Mouse (Mus musculus): ENCODE measurements around the gene Cdkl2. TPM values are rescaled to one million over a fixed set of nuclear protein-coding genes. Genes with fewer than 3 reads are reported as not detected.

Gene Cdkl2
- polyA plus RNA-seq, 1 experiment from 2014 or later, result 4.3 TPM

DNA sequence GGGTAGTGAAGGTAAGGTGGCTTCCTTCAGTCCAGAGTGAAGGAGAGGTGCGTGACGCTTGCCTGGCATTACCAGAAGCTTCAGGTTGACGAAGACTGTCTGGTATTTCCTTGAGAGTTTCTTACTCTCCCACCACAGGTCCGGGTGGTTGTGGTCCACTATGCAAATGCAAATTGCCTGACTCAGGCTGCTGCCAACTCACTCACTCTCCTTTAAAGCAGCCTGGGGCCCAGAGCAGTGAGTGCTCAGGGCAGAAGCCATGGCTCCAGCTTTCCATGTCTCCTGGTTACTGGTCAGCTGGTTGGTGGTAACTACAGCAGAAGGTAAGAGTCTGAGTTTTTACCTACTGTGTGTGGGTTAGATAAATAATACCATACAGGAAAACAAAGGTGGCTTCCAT lies 56.4 kb downstream of the Cdkl2 start, which contains the start of gene Odaph:
TSS of gene Odaph (plus strand) at position 240 of the 400 bp plus-strand sequence.
- no peaks in the 10 kb centered on the region for H3K9me3 ChIP-seq (ENCODE audit: control insufficient read depth, low read length)
- WGBS, result 68% methylated on average over 4 of the region's 4 CpGs
- no peaks in the 10 kb centered on the region for H3K36me3 ChIP-seq (ENCODE audit: control insufficient read depth, insufficient read depth, low read length)
- H3K4me3 ChIP-seq (ENCODE audit: low read depth, low read length), result no peak within 1 kb of the TSS
- no peaks in the 10 kb centered on the region for H3K27me3 ChIP-seq (replicated peaks; ENCODE audit: control insufficient read depth, insufficient read depth, low read length)
- H3K4me2 ChIP-seq (ENCODE audit: low read depth, low read length), result no peak within 1 kb of the TSS
- no peak within 1 kb of the TSS for H3K27ac ChIP-seq (replicated peaks; ENCODE audit: low read depth, low read length)
- H3K9ac ChIP-seq (ENCODE audit: low read depth, low read length), result no peak within 1 kb of the TSS
- DNase-seq (ENCODE audit: low spot score) (no peak), ATAC-seq (ENCODE audit: low read depth) (no peak)
- no peaks in the 10 kb centered on the region for H3K4me1 ChIP-seq (ENCODE audit: control insufficient read depth, insufficient read depth, low read length)

DNA sequence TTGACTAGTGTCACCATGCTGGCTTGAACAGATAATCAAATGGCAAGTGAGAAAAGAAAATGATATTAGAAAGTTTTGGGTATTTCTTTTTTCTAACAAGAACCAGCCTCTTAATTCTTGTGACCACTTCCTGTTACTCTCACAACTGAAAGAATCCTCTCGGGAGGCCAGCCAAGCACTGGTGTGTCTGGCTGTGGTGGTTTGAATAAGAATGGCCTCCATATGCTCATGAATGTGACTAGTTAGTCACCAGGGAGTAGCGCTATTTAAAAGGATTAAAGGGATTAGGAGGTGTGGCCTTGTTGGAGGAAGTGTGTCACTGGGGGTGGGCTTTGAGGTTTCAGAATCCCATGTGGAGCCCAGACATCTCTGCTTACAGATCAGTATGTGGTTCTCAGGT lies 58.0 kb downstream of the Cdkl2 start:
- H3K27ac ChIP-seq (replicated peaks; ENCODE audit: low read depth, low read length), result no peak overlapping the region
- H3K4me3 ChIP-seq (ENCODE audit: low read depth, low read length), result no peak overlapping the region
- no peaks in the 10 kb centered on the region for H3K36me3 ChIP-seq (ENCODE audit: control insufficient read depth, insufficient read depth, low read length)
- no peak for ATAC-seq (ENCODE audit: low read depth)
- no peaks in the 10 kb centered on the region for H3K27me3 ChIP-seq (replicated peaks; ENCODE audit: control insufficient read depth, insufficient read depth, low read length)
- DNase-seq (ENCODE audit: low spot score), result no peak
- H3K9ac ChIP-seq (ENCODE audit: low read depth, low read length), result no peak overlapping the region
- no peaks in the 10 kb centered on the region for H3K9me3 ChIP-seq (ENCODE audit: control insufficient read depth, low read length)
- H3K4me2 ChIP-seq (ENCODE audit: low read depth, low read length), result no peak overlapping the region
- WGBS, result 53% methylated on average over 2 of the region's 2 CpGs
- no peaks in the 10 kb centered on the region for H3K4me1 ChIP-seq (ENCODE audit: control insufficient read depth, insufficient read depth, low read length)

- H3K36me3 ChIP-seq (ENCODE audit: control insufficient read depth, insufficient read depth, low read length), result no peaks in the 10 kb centered on the region
- H3K4me3 ChIP-seq (ENCODE audit: low read depth, low read length), result no peak overlapping the region
- no peak for DNase-seq (ENCODE audit: low spot score)
- no peak for ATAC-seq (ENCODE audit: low read depth)
- 62% methylated on average over 2 of the region's 2 CpGs for WGBS
- H3K27me3 ChIP-seq (replicated peaks; ENCODE audit: control insufficient read depth, insufficient read depth, low read length), result no peaks in the 10 kb centered on the region
- H3K9me3 ChIP-seq (ENCODE audit: control insufficient read depth, low read length), result no peaks in the 10 kb centered on the region
- no peak overlapping the region for H3K9ac ChIP-seq (ENCODE audit: low read depth, low read length)
- no peak overlapping the region for H3K27ac ChIP-seq (replicated peaks; ENCODE audit: low read depth, low read length)
- no peaks in the 10 kb centered on the region for H3K4me1 ChIP-seq (ENCODE audit: control insufficient read depth, insufficient read depth, low read length)
- no peak overlapping the region for H3K4me2 ChIP-seq (ENCODE audit: low read depth, low read length)
Observed at GRCm38 (mm10) chr5:91983490-91983889, 60.2 kb downstream of the Cdkl2 start.

GRCm38 (mm10) chr5:91981176-91981840 lies 62.4 kb downstream of the Cdkl2 start:
- no peaks in the 10 kb centered on the region for H3K36me3 ChIP-seq (ENCODE audit: control insufficient read depth, insufficient read depth, low read length)
- 89% methylated on average over 11 of the region's 11 CpGs for WGBS
- H3K27me3 ChIP-seq (replicated peaks; ENCODE audit: control insufficient read depth, insufficient read depth, low read length), result no peaks in the 10 kb centered on the region
- no peaks in the 10 kb centered on the region for H3K9me3 ChIP-seq (ENCODE audit: control insufficient read depth, low read length)
- H3K4me1 ChIP-seq (ENCODE audit: control insufficient read depth, insufficient read depth, low read length), result no peaks in the 10 kb centered on the region
- no peak overlapping the region for H3K4me3 ChIP-seq (ENCODE audit: low read depth, low read length)
- no peak overlapping the region for H3K4me2 ChIP-seq (ENCODE audit: low read depth, low read length)
- no peak for ATAC-seq (ENCODE audit: low read depth)
- DNase-seq (ENCODE audit: low spot score), result no peak
- H3K9ac ChIP-seq (ENCODE audit: low read depth, low read length), result no peak overlapping the region
- H3K27ac ChIP-seq (replicated peaks; ENCODE audit: low read depth, low read length), result no peak overlapping the region

- H3K9me3 ChIP-seq (ENCODE audit: control insufficient read depth, low read length), result no peaks in the 10 kb centered on the region
- no peak overlapping the region for H3K4me2 ChIP-seq (ENCODE audit: low read depth, low read length)
- 86% methylated on average over 2 of the region's 2 CpGs for WGBS
- H3K4me1 ChIP-seq (ENCODE audit: control insufficient read depth, insufficient read depth, low read length), result no peaks in the 10 kb centered on the region
- ATAC-seq (ENCODE audit: low read depth) (no peak), DNase-seq (ENCODE audit: low spot score) (no peak)
- no peak overlapping the region for H3K4me3 ChIP-seq (ENCODE audit: low read depth, low read length)
- H3K36me3 ChIP-seq (ENCODE audit: control insufficient read depth, insufficient read depth, low read length), result no peaks in the 10 kb centered on the region
- H3K9ac ChIP-seq (ENCODE audit: low read depth, low read length), result no peak overlapping the region
- no peaks in the 10 kb centered on the region for H3K27me3 ChIP-seq (replicated peaks; ENCODE audit: control insufficient read depth, insufficient read depth, low read length)
- no peak overlapping the region for H3K27ac ChIP-seq (replicated peaks; ENCODE audit: low read depth, low read length)
Observed at GRCm38 (mm10) chr5:91977397-91977770, 66.3 kb downstream of the Cdkl2 start.

DNA sequence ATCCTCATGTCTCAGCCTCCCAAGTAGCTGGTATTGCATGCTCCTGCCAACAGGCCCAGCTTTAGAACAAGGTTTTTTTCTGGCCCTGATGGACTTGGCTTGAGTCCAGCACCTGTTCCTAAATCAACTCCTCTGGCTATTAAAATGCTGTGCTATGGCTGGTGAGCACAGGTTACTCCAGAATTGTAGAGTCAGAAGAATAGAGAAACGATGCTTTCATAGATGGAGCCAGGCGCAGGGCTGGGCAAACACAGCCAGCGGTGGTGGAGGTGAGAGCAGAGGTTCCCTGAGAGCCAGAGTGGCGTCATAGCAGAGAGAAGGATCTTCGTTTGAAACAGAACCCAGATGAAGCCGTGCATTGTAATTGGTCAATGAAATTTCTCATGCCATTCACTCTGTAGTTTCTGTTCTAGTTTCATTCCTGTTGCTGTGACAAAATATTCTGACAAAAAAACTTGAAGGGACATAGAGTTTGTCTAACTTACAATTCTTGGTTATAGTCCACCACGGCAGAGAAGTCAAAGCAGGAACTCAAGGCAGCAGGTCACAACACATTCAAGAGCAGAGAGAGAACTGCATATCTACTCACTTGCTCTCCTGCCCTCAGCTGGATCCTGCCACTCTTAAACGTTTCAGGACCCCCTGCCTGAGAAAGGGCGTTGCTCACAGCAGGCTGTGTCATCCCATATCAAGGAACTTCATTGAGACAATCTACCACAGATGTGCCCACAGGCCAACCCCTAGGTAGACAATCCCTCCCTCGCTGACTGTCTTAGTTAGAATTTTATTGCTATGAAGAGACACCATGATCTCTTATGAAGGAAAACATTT lies 66.9 kb downstream of the Cdkl2 start:
- DNase-seq (ENCODE audit: low spot score) (no peak), ATAC-seq (ENCODE audit: low read depth) (no peak)
- WGBS, result 67% methylated on average over 10 of the region's 10 CpGs
- Histone ChIP-seq H3K4me1 (ENCODE audit: control insufficient read depth, insufficient read depth, low read length) (no peaks in the 10 kb centered on the region), H3K27me3 (replicated peaks; ENCODE audit: control insufficient read depth, insufficient read depth, low read length) (no peaks in the 10 kb centered on the region), H3K9ac (ENCODE audit: low read depth, low read length) (no peak overlapping the region), H3K4me3 (ENCODE audit: low read depth, low read length) (no peak overlapping the region), H3K36me3 (ENCODE audit: control insufficient read depth, insufficient read depth, low read length) (no peaks in the 10 kb centered on the region), H3K9me3 (ENCODE audit: control insufficient read depth, low read length) (no peaks in the 10 kb centered on the region), H3K27ac (replicated peaks; ENCODE audit: low read depth, low read length) (no peak overlapping the region), H3K4me2 (ENCODE audit: low read depth, low read length) (no peak overlapping the region)

DNA sequence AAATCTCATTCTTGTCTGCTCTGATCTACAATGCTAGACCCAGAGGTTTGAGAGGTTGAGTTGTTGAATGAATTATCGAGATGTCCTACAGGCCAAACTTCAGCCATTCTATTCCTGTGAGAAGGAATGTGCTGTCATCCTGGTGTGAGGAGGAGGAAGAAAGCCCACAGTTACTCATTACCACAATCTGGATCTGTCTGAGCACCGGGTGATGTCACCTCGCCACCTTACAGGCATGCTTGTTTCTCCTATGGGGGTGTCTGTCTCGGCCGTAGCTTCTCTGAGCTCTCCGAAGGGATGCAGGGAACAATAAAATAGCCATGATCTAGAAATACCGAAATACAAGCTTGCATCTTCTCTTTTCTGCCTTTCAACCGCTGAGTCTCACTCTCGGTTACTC lies 67.9 kb downstream of the Cdkl2 start:
- H3K9me3 ChIP-seq (ENCODE audit: control insufficient read depth, low read length), result no peaks in the 10 kb centered on the region
- ATAC-seq (ENCODE audit: low read depth) (no peak), DNase-seq (ENCODE audit: low spot score) (no peak)
- H3K4me3 ChIP-seq (ENCODE audit: low read depth, low read length), result no peak overlapping the region
- no peak overlapping the region for H3K4me2 ChIP-seq (ENCODE audit: low read depth, low read length)
- no peak overlapping the region for H3K9ac ChIP-seq (ENCODE audit: low read depth, low read length)
- WGBS, result 92% methylated on average over 9 of the region's 9 CpGs
- no peaks in the 10 kb centered on the region for H3K27me3 ChIP-seq (replicated peaks; ENCODE audit: control insufficient read depth, insufficient read depth, low read length)
- H3K36me3 ChIP-seq (ENCODE audit: control insufficient read depth, insufficient read depth, low read length), result no peaks in the 10 kb centered on the region
- no peak overlapping the region for H3K27ac ChIP-seq (replicated peaks; ENCODE audit: low read depth, low read length)
- H3K4me1 ChIP-seq (ENCODE audit: control insufficient read depth, insufficient read depth, low read length), result no peaks in the 10 kb centered on the region

DNA sequence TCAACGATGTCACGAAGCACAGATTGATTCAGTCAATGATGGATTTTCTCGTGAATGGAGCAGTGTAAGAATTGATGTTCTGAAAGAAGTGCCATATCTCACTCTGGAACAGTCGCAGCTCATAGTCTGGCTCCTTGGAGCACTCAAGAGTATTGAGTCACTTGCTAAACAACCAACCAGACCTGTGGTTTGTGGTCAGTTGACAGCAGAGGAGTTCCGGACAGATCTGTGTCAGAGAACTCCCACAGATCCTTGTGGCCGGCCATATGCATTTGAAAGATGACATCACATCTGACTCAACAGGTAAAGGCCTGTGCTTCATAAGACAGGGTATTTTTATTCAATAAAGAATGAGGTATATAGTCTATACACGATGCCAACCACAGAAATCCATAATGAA lies 69.7 kb downstream of the Cdkl2 start:
- WGBS, result 88% methylated on average over 7 of the region's 7 CpGs
- Histone ChIP-seq H3K27me3 (replicated peaks; ENCODE audit: control insufficient read depth, insufficient read depth, low read length) (no peaks in the 10 kb centered on the region), H3K27ac (replicated peaks; ENCODE audit: low read depth, low read length) (no peak overlapping the region), H3K36me3 (ENCODE audit: control insufficient read depth, insufficient read depth, low read length) (no peaks in the 10 kb centered on the region), H3K9me3 (ENCODE audit: control insufficient read depth, low read length) (no peaks in the 10 kb centered on the region), H3K4me2 (ENCODE audit: low read depth, low read length) (no peak overlapping the region), H3K4me3 (ENCODE audit: low read depth, low read length) (no peak overlapping the region), H3K4me1 (ENCODE audit: control insufficient read depth, insufficient read depth, low read length) (no peaks in the 10 kb centered on the region), H3K9ac (ENCODE audit: low read depth, low read length) (no peak overlapping the region)
- ATAC-seq (ENCODE audit: low read depth) (no peak), DNase-seq (ENCODE audit: low spot score) (no peak)

DNA sequence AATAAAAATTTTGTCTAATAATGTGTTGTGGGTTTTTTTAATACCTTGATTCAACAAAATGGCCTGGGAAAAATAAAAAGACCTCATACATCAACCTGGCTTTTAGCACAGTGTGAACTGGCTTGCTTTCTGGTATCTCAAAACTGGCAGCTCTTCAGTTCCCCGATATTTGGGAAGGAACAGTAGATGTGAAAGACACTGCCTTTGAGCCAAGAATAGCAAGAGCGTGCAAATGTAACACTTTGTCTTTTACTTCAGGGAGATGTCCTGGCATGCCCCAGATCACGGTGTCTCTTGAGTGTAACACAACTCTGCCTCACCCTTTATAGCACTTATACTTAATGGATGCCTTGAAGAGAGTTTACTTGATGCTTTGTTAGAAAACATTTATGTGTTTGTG lies 71.6 kb downstream of the Cdkl2 start:
- H3K36me3 ChIP-seq (ENCODE audit: control insufficient read depth, insufficient read depth, low read length), result no peaks in the 10 kb centered on the region
- H3K4me1 ChIP-seq (ENCODE audit: control insufficient read depth, insufficient read depth, low read length), result no peaks in the 10 kb centered on the region
- no peak overlapping the region for H3K4me2 ChIP-seq (ENCODE audit: low read depth, low read length)
- H3K4me3 ChIP-seq (ENCODE audit: low read depth, low read length), result no peak overlapping the region
- WGBS, result 74% methylated on average over 3 of the region's 3 CpGs
- no peaks in the 10 kb centered on the region for H3K9me3 ChIP-seq (ENCODE audit: control insufficient read depth, low read length)
- H3K9ac ChIP-seq (ENCODE audit: low read depth, low read length), result no peak overlapping the region
- DNase-seq (ENCODE audit: low spot score) (no peak), ATAC-seq (ENCODE audit: low read depth) (no peak)
- H3K27me3 ChIP-seq (replicated peaks; ENCODE audit: control insufficient read depth, insufficient read depth, low read length), result no peaks in the 10 kb centered on the region
- no peak overlapping the region for H3K27ac ChIP-seq (replicated peaks; ENCODE audit: low read depth, low read length)
